Mouse (Mus musculus): ENCODE results near the gene Iars2. TPM values are rescaled to one million over a fixed set of nuclear protein-coding genes. Genes with fewer than 3 reads are reported as not detected.
A peak's percentile ranks its signal among the peaks of the same experiment; 100 is the strongest.

Gene Iars2
- polyA plus RNA-seq, 1 experiment from 2014 or later: 20.2 TPM

DNA sequence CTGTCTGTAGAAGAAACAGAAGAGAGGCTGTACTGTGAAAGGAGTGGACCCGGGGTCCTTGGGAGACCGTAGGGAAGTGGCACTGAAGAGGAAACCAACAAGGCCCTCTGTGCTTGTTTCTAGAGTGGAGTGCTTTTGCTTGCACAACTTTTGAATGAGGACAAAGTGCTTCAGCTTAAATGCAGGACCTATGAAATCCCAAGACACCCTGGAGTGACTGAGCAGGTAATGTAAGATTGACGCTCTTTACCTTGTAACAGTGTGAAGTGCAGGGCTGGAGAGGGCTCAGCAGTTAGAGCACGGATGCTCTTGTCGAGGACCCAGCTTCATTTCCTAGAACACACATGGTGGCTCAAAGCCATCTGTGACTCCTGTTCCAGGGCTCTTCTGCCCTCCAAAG is 93.4 kb downstream of the Iars2 start:
- Histone ChIP-seq H3K4me3 (no peak overlapping the region), H3K4me2 (no peak overlapping the region), H3K9me3 (no peaks in the 10 kb centered on the region), H3K4me1 (no peaks in the 10 kb centered on the region), H3K27ac (no peak overlapping the region), H3K9ac (no peak overlapping the region), H3K36me3 (replicated peaks) (peaks cover 27% of the 10 kb centered on the region), H3K27me3 (replicated peaks) (no peaks in the 10 kb centered on the region)
- WGBS: 94% methylated on average over 5 of the region's 5 CpGs
- ATAC-seq (replicated peaks): no peak

MicroRNA genes within 50 kb of the gene (microRNA counts, 519-probe panel; counts per million panel counts)
- 2,366 counts per million, percentile 41 among the panel's probes with 10 or more counts for microRNA mmu-miR-194
- not detected for microRNA mmu-miR-664

Small RNAs within 50 kb of the gene (microRNA-seq; reads per million reads assigned to microRNA genes)
- 1.8 reads per million, percentile 2 among the genes with 10 or more reads in this experiment for gene Mir194-1
- 4.4 reads per million, percentile 22 among the genes with 10 or more reads in this experiment for gene Mir215
- gene Mir664: 18.9 reads per million, percentile 36 among the genes with 10 or more reads in this experiment

Other genes with a start within 250 kb of the Iars2 start
- gene Rab3gap2, start 125.3 kb downstream of the Iars2 start, polyA plus RNA-seq (2015; fragmentation: Nextera tagmentation; extraction: Ambion mirVana): 25.0 and 26.9 TPM in 2 replicates
- 46.2 and 48.0 TPM in 2 replicates for gene Bpnt1, start 2.8 kb upstream of the Iars2 start, polyA plus RNA-seq (2015; fragmentation: Nextera tagmentation; extraction: Ambion mirVana)
- 129 and 137 TPM in 2 replicates for gene Eprs, start 33.6 kb upstream of the Iars2 start, polyA plus RNA-seq (2015; fragmentation: Nextera tagmentation; extraction: Ambion mirVana)
- gene Slc30a10, start 125.5 kb upstream of the Iars2 start, polyA plus RNA-seq (2015; fragmentation: Nextera tagmentation; extraction: Ambion mirVana): 5.9 and 6.9 TPM in 2 replicates